Mouse (Mus musculus): ENCODE measurements around the gene Sppl2c. TPM values are rescaled to one million over a fixed set of nuclear protein-coding genes. Genes with fewer than 3 reads are reported as not detected.

Sppl2c gene
- polyA plus RNA-seq (2015; fragmentation: Nextera tagmentation; extraction: Ambion mirVana) = not detected in 2 replicates

GRCm38 (mm10) chr11:104186135-104186836 lies at the start of gene Sppl2c:
Gene Sppl2c (plus strand): TSS chr11:104186327.

DNA sequence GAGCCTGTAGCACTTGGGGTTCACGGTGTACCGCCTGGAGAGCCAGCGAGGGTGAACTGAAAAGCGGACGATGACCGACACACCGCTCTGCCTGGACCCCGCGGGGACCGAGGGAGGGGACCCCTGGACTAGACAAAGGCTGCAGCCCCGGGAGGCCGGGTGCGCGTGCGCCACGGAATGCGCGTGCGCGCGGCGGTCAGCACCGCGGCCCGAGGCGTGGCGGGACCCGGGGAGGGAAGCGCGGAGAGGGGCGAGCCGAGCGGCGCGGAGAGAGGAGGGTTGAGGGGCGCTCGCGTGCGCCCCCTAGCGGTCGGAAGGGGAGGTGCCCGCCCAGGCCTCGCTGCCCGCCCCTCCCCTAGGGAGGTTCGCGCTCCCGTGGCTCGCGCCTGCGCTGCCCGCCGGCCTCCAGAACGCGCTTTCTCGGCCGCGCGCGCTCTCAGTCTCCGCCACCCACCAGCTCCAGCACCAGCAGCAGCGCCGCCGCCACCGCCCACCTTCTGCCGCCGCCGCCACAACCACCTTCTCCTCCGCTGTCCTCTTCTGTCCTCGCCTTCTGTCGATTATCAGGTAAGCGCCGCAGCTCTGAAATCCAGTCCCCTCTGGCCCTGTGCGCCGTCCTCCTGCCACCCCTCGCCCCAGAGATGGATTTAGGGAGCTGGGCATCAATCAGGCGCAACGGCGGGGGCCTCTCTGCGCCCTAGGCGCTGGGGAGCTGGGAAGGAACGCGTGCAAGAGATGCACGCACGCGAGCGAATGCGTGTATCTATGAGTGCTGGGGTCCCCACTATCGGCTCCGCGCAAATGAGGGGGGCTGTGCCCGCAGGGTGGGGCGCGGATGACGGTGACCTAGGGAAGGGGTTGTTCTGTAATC lies 45.1 kb downstream of the Sppl2c start, which contains the start of gene Mapt:
Mapt (plus strand) TSS at position 350 of the 871 bp plus-strand sequence.

Other genes with a start within 250 kb of the Sppl2c start
- 290 and 306 TPM in 2 replicates for gene Nsf, start 232.3 kb upstream of the Sppl2c start, polyA plus RNA-seq (2015; fragmentation: Nextera tagmentation; extraction: Ambion mirVana)
- 144 and 147 TPM in 2 replicates for gene Arf2, start 219.6 kb upstream of the Sppl2c start, polyA plus RNA-seq (2015; fragmentation: Nextera tagmentation; extraction: Ambion mirVana)
- gene Crhr1, start 53.5 kb upstream of the Sppl2c start, polyA plus RNA-seq (2015; fragmentation: Nextera tagmentation; extraction: Ambion mirVana) = 5.4 TPM in 2 replicates
- 891 and 1,005 TPM in 2 replicates for gene Mapt, start 45.1 kb downstream of the Sppl2c start, polyA plus RNA-seq (2015; fragmentation: Nextera tagmentation; extraction: Ambion mirVana)

Measured in neural tube, postnatal 0 days (tissue).